Mouse (Mus musculus) lung, postnatal 0 days (tissue): Measurements from ENCODE around the gene Gucd1. TPM values are rescaled to one million over a fixed set of nuclear protein-coding genes. Genes with fewer than 3 reads are reported as not detected.
"Not testable (repeated sequence)": the region's sequence is repeated elsewhere in the genome, so short reads cannot be mapped to it uniquely, and the experiment has no call there.

Experiments
- ATAC-seq: fragments of 200-750 bp; cut with Nextera tagmentation; 2 replicates; pipeline ENCODE4 v1.8.0; 2017; ENCODE audit warnings: moderate library complexity
- DNase-seq: peaks from one replicate; pipeline ENCODE4 v3.0.0-alpha.2; 2016; ENCODE audit warnings: low spot score
- H3K27ac ChIP-seq: fragments of 300-500 bp; sonication (generic); 2 replicates; pipeline ENCODE4 v1.5.1; 2014; ENCODE audit warnings: antibody characterized with exemption, mild to moderate bottlenecking, low read length, mixed read lengths
- H3K27me3 ChIP-seq: fragments of 300-500 bp; sonication (generic); replicated peaks from 2 replicates; pipeline ENCODE4 v1.6.1; 2014; ENCODE audit warnings: low read length, mixed read lengths; ENCODE audit not compliant: insufficient read depth
- H3K36me3 ChIP-seq: fragments of 300-500 bp; sonication (generic); 2 replicates; pipeline ENCODE4 v1.6.1; 2014; ENCODE audit warnings: low read length, mixed read lengths; ENCODE audit not compliant: insufficient read depth
- H3K4me1 ChIP-seq: fragments of 300-500 bp; sonication (generic); 2 replicates; pipeline ENCODE4 v1.6.1; 2014; ENCODE audit warnings: antibody characterized with exemption, low read depth, low read length, mixed read lengths; ENCODE audit not compliant: insufficient read depth
- H3K4me2 ChIP-seq: fragments of 300-500 bp; sonication (generic); replicated peaks from 2 replicates; pipeline ENCODE4 v1.6.1; 2014; ENCODE audit warnings: low read depth, mild to moderate bottlenecking, low read length, moderate library complexity, mixed read lengths
- H3K4me3 ChIP-seq: fragments of 300-500 bp; sonication (generic); 2 replicates; pipeline ENCODE4 v1.5.1; 2014; ENCODE audit warnings: low read depth, low read length
- H3K9ac ChIP-seq: fragments of 300-500 bp; sonication (generic); replicated peaks from 2 replicates; pipeline ENCODE4 v1.6.1; 2014; ENCODE audit warnings: low read depth, mild to moderate bottlenecking
- H3K9me3 ChIP-seq: fragments of 300-500 bp; sonication (generic); 2 replicates; pipeline ENCODE4 v1.6.1; 2016; ENCODE audit warnings: low read length, mixed read lengths
- CTCF ChIP-seq: IDR thresholded peaks from 2 replicates; pipeline ENCODE4 v1.5.1; 2016; ENCODE audit warnings: antibody characterized with exemption, mild to moderate bottlenecking
- EP300 ChIP-seq: IDR thresholded peaks from 2 replicates; pipeline ENCODE4 v1.6.1; 2016; ENCODE audit warnings: antibody characterized with exemption, mild to moderate bottlenecking, control low read depth
- WGBS: fragments of 180-500 bp; shearing (Covaris S2); extraction: QIAGEN DNeasy Blood & Tissue Kit; methylation state at CpG from one replicate; pipeline ENCODE4 v1.1.7; 2014; 5-methylcytosine and 5-hydroxymethylcytosine counted together
- polyA plus RNA-seq: library from polyadenylated mRNA; unstranded; fragments of >200 nt; fragmentation: Nextera tagmentation; extraction: Ambion mirVana; gene quantifications from 2 replicates; pipeline ENCODE4 v1.2.1, GENCODE M21; 2015

Gene Gucd1
- polyA plus RNA-seq, 1 experiment from 2014 or later: 20.3 TPM

DNA sequence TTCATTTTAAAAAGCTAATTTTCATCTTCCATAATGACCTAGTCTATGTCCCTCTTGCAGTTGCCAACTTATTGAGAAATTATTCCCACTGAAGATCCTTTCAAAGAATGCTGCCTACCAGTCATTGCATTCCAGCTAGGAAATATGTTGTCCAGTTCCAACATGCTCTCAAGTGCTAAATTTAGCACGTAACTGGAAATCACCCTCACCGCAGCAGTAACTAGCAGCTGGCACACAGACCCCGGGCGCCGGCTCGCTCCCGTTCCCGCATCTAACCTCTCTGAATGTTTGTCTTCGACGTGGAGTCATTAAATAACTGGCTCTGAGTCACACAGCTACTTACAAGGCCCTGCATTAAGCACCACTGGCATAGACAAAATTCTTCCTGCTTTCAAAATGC, 139.1 kb downstream of the Gucd1 start:
- DNase-seq: peak; percentile 43
- no peaks in the 10 kb centered on the region for H3K36me3 ChIP-seq
- H3K4me3 ChIP-seq: no peak overlapping the region
- H3K27ac ChIP-seq: no peak overlapping the region
- no peaks in the 10 kb centered on the region for H3K4me1 ChIP-seq
- TF ChIP-seq CTCF (no peak), EP300 (no peak)
- no peaks in the 10 kb centered on the region for H3K27me3 ChIP-seq
- peak; percentile 32; the same call in 1 of the 2 replicates for ATAC-seq
- H3K9me3 ChIP-seq: no peaks in the 10 kb centered on the region
- 41% methylated on average over 10 of the region's 10 CpGs for WGBS
- no peak overlapping the region for H3K4me2 ChIP-seq
- no peak overlapping the region for H3K9ac ChIP-seq

- not testable (repeated sequence) for H3K9me3 ChIP-seq, H3K27me3 ChIP-seq, H3K4me1 ChIP-seq, H3K27ac ChIP-seq, H3K36me3 ChIP-seq, H3K4me2 ChIP-seq, H3K9ac ChIP-seq, H3K4me3 ChIP-seq
- DNase-seq: peak; percentile 65
- 28% methylated on average over 12 of the region's 19 CpGs for WGBS
- peak; percentile 82 for ATAC-seq
Observed at GRCm38 (mm10) chr10:75373655-75374351, 144.0 kb downstream of the Gucd1 start.

- Histone ChIP-seq H3K4me3 (no peak overlapping the region), H3K4me2 (no peak overlapping the region), H3K9me3 (no peaks in the 10 kb centered on the region), H3K36me3 (no peaks in the 10 kb centered on the region), H3K9ac (no peak overlapping the region), H3K27me3 (no peaks in the 10 kb centered on the region), H3K27ac (no peak overlapping the region), H3K4me1 (no peaks in the 10 kb centered on the region)
- DNase-seq (peak; percentile 5), ATAC-seq (no peak)
- no peak for TF ChIP-seq EP300
- TF ChIP-seq CTCF: no peak
- WGBS: 58% methylated on average over 6 of the region's 6 CpGs
Observed at GRCm38 (mm10) chr10:75365231-75365633, 152.5 kb downstream of the Gucd1 start.

GRCm38 (mm10) chr10:75364796-75365195, 153.0 kb downstream of the Gucd1 start:
- Histone ChIP-seq H3K4me2 (no peak overlapping the region), H3K9me3 (no peaks in the 10 kb centered on the region), H3K4me1 (no peaks in the 10 kb centered on the region), H3K4me3 (no peak overlapping the region), H3K36me3 (no peaks in the 10 kb centered on the region), H3K27me3 (no peaks in the 10 kb centered on the region), H3K9ac (no peak overlapping the region), H3K27ac (no peak overlapping the region)
- WGBS: 63% methylated on average over 9 of the region's 9 CpGs
- ATAC-seq (no peak), DNase-seq (no peak)
- TF ChIP-seq EP300 (no peak), CTCF (no peak)

GRCm38 (mm10) chr10:75364214-75364690, 153.5 kb downstream of the Gucd1 start:
- H3K27ac ChIP-seq, H3K4me3 ChIP-seq, H3K9ac ChIP-seq, H3K36me3 ChIP-seq, H3K4me2 ChIP-seq, H3K4me1 ChIP-seq, H3K27me3 ChIP-seq, H3K9me3 ChIP-seq: not testable (repeated sequence)
- 5% methylated on average over 1 of the region's 1 CpGs for WGBS
- DNase-seq (peak; percentile 75), ATAC-seq (peak; percentile 76)
- TF ChIP-seq EP300: 0 out of 2 replicates have a peak, but pooled peaks have one; percentile 22

- Histone ChIP-seq H3K27ac (no peak overlapping the region), H3K9ac (no peak overlapping the region)
- WGBS: 66% methylated on average over 4 of the region's 4 CpGs
Observed at GRCm38 (mm10) chr10:75355341-75355740, 162.4 kb downstream of the Gucd1 start.

GRCm38 (mm10) chr10:75353838-75354241, 163.9 kb downstream of the Gucd1 start:
- peak; percentile 44 for ATAC-seq
- not testable (repeated sequence) for H3K36me3 ChIP-seq, H3K4me1 ChIP-seq, H3K4me2 ChIP-seq, H3K4me3 ChIP-seq, H3K9me3 ChIP-seq, H3K27ac ChIP-seq, H3K27me3 ChIP-seq, H3K9ac ChIP-seq
- DNase-seq: peak; percentile 8
- WGBS: 48% methylated on average over 5 of the region's 9 CpGs

More at GRCm38 (mm10) chr10:75355341-75355740, 162.4 kb downstream of the Gucd1 start:
- Histone ChIP-seq H3K4me2 (no peak overlapping the region), H3K36me3 (no peaks in the 10 kb centered on the region), H3K4me1 (no peaks in the 10 kb centered on the region), H3K27me3 (no peaks in the 10 kb centered on the region), H3K4me3 (no peak overlapping the region), H3K9me3 (no peaks in the 10 kb centered on the region)
- no peak for ATAC-seq
- TF ChIP-seq EP300 (no peak), CTCF (no peak)
- no peak for DNase-seq
